Mouse (Mus musculus) urinary bladder, postnatal 25 days (tissue): ENCODE results near the gene Bicra.

Experiments
- DNase-seq: peaks from one replicate; pipeline ENCODE4 v3.0.0; 2022; ENCODE audit warnings: low spot score

Bicra gene

GRCm38 (mm10) chr7:16014521-16015175, 33.1 kb downstream of the Bicra start:
- no peak for DNase-seq

- no peak for DNase-seq
These were observed 33.9 kb downstream of the Bicra start for GRCm38 (mm10) chr7:16013722-16014275.

- peak; percentile 23 for DNase-seq
These were observed 35.0 kb downstream of the Bicra start for GRCm38 (mm10) chr7:16012576-16013263.

GRCm38 (mm10) chr7:16011418-16012085, 36.2 kb downstream of the Bicra start:
- DNase-seq = no peak

- DNase-seq = no peak
These were observed 37.1 kb downstream of the Bicra start for GRCm38 (mm10) chr7:16010649-16011048.

GRCm38 (mm10) chr7:16009636-16010035, 38.1 kb downstream of the Bicra start:
- no peak for DNase-seq

- no peak for DNase-seq
These were observed 42.7 kb downstream of the Bicra start for GRCm38 (mm10) chr7:16005020-16005419.

GRCm38 (mm10) chr7:16004177-16004856, 43.4 kb downstream of the Bicra start:
- DNase-seq = no peak

- no peak for DNase-seq
These were observed 44.7 kb downstream of the Bicra start for GRCm38 (mm10) chr7:16003032-16003431.

- peak; percentile 27 for DNase-seq
These were observed 45.5 kb downstream of the Bicra start for GRCm38 (mm10) chr7:16002171-16002570.

- no peak for DNase-seq
These were observed 46.0 kb downstream of the Bicra start for GRCm38 (mm10) chr7:16001691-16002090.

- no peak for DNase-seq
These were observed 53.9 kb downstream of the Bicra start for GRCm38 (mm10) chr7:15993789-15994188.

- no peak for DNase-seq
These were observed 54.6 kb downstream of the Bicra start for GRCm38 (mm10) chr7:15993152-15993551.

- DNase-seq = no peak
These were observed 56.0 kb downstream of the Bicra start for GRCm38 (mm10) chr7:15991764-15992163.

GRCm38 (mm10) chr7:15987661-15988356, 59.9 kb downstream of the Bicra start:
- no peak for DNase-seq

GRCm38 (mm10) chr7:15982729-15983407, 64.9 kb downstream of the Bicra start:
- no peak for DNase-seq

- DNase-seq = no peak
These were observed 66.2 kb downstream of the Bicra start for GRCm38 (mm10) chr7:15981538-15981937.

- DNase-seq = no peak
These were observed 67.5 kb downstream of the Bicra start for GRCm38 (mm10) chr7:15980246-15980645.

- DNase-seq = peak; percentile 49
These were observed 71.8 kb downstream of the Bicra start for GRCm38 (mm10) chr7:15975904-15976303.

GRCm38 (mm10) chr7:15975451-15975850, 72.3 kb downstream of the Bicra start:
- DNase-seq = no peak

- peak; percentile 51 for DNase-seq
These were observed 73.0 kb downstream of the Bicra start for GRCm38 (mm10) chr7:15974712-15975111.
